Mouse (Mus musculus) kidney, adult 11 months (tissue): Measurements from ENCODE around the gene Ccl11.

Experiments
- DNase-seq: peaks from one replicate; pipeline ENCODE4 v3.0.0; 2022

Gene Ccl11

DNA sequence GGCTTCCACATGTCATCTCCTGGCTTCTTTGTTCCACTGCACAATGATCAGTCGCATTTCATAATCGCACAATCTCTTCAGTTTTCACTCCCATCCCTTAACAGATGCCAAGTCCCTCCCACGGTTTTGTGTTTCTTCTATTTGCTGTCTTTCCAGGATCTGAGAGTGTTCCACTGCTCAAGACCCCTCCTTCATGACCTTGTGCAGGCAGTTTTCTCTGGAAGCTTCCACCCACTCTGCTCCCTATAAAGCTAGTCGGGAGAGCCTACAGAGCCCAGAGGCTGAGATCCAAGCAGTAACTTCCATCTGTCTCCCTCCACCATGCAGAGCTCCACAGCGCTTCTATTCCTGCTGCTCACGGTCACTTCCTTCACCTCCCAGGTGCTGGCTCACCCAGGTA, at the start of gene Ccl11:
Gene Ccl11 (plus strand): TSS at position 178 of the 400 bp plus-strand sequence.
- no peak for DNase-seq

DNA sequence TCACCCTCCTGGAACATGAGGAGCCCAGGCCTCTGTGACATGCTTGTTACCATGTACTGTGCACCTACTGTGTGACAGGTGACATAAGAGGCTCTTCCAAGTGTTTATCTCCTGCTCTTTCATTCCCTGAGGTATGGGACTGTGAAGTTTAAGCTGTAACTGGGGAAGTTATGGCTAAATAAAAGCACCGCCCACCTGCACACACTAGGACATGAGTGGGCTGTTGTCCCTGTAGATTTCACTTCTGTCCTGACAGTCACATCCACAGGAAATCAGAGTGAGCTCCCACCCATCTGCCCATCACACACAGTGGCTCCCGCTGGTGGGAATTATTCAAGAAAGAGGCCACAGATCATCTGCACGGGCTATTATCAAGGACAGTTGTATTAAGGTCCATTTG, 47.5 kb upstream of the Ccl11 start:
- no peak for DNase-seq

DNA sequence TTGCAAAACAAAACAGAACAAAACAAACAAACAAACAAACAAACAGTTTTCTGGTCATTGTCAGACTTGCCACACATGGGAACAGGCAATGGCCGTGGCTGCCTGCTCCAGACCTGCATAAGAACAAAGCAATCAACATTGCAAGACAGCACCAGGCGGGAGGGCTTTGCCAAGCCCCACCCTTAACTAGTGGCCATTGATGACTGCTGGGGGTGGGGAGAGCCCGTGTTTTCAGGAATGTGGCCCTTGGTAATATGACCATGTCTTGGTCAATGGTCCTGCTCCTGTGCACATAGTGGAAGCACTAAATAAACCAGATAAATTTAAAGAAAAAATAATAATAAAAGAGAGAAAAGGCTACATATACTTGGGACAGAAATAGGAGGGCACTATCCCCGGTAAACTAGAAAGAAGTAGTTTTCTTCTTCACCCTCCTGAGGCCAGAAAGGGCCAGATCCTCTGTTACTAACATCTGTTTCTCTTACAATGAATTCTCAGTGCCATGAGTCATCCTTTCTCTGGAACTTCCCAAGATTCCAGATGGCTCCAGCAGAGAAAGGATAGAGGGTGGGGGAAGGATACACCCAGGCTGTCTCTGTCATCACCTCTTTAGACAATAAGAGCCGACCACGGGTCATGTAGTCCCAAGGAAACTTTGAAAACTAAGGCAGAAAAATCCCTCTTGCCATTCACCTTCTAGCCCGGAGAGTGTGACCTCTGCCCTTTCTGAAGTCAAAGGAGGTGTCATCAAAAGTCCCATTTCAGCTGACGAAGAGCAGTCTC, 46.0 kb upstream of the Ccl11 start:
- DNase-seq, result no peak

DNA sequence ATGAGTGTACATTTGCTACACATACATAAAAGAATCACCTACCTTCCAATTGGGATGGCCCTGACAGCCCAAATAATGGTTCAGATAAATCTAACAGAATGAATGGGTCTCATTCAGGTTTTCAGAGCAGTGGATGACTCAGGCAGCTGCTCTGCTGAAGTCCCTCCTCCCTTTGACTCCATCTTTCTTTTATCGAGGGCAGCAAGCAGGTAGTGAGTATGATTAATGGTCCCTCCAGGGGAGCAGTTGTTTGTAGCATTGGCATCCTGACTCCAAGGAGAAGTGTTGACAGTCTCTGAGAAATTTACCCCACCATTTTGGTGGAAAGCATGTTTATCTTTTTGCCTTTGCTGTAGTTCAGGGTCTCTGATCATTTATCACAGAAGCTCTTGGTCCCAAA, 43.9 kb upstream of the Ccl11 start:
- DNase-seq, result no peak

DNA sequence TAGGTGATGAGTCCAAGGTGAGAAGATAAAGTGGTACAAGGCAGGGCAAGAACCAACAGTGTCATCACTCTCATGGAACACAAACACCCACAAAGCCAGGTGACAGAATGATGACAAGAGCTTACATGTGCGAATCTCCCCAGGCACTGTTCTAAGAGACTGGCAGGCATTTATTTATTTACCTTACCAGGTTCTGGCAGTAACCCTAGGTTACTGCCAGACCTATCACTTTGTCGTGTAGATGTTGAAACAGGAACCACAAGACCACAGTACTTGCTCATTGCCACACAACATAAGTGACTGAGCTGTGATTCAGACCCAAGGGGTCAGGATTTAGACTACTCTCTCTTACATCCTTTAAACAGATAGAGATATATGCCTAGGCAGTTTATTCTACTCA, 42.6 kb upstream of the Ccl11 start:
- DNase-seq, result no peak

DNA sequence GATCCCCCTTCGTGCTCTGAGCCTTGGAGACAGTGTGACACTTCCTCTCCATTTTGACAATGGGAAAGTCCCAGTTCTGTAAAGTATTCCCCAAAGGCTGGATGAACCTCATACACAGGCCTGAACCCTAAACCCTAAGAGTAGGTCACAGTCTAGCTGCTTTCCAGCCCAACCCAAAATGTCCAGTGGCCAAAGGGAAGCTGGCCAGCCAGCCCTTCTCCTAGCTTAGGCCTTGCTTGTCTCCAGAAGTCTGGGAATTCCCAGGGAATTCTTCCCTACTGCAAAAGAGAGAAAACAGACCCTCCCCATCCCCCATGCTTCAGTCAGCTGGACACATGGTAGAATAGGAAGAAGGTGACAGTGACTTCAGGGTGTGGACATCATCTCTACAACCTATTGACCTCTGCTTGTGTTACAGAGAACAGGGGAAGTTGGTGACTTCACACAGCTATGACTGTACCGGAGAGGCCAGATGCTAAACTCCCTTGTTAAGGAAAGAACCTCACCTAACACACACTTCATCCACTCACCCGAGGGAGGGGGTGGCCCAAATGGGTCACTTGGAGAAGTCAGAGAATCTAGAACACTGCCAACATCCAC, 41.3 kb upstream of the Ccl11 start:
- DNase-seq, result no peak

DNA sequence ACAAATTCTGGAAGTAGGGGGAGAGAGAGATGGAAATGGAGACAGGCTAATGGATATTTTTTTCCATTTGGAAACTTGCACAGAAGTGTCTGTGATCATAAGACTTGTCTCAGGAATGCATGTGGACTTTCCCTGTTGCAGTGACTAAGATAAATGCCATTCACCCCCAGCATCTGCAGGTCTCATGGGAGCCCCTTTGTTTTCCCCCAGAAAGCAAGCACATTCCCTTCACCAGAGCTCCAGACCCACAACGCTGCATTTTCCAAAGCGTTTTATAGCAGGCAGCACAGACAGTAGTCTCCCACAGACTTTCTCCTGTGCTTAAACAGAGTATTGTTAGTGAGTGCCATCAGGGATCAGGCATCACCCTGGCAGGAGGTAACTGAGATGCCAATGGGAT, 38.2 kb upstream of the Ccl11 start:
- DNase-seq, result no peak

DNA sequence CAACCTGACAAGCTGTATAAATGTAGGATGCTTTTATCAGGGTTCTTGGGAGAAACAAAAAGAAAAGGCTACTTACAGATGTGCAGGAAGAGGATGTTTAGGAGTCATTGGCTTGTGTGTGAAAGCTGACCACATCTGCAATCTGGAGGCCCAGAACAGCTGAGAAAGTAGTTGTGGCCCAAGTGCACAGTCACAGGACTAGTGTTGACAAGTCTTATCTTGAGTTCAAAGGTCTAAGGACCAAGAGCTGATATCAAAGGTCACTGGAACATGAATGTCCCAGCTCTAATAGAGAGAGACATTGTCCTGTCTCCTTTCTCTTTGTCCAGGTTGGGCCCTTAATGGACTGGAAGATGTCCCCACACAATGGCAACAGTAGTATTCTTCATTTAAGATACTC, 37.8 kb upstream of the Ccl11 start:
- DNase-seq, result no peak

DNA sequence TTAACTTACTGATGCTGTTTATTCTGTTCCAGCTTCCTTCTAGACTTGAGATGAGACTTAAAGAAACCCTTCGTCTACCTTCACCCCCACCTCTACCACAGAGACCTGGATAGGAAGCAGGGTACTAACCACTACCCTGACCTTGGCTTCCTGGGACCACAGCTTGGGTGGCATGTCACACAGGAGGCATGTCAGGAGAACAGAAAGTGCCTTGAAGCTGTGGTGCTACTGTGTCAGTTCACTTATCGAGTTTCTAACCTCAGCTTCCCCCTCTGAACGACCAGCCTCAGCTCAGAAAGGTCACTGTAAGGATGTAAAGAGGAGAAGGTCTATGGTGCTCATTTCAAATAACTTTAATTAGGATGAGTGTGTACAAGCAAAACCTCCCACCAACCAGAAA, 36.2 kb upstream of the Ccl11 start:
- no peak for DNase-seq

DNA sequence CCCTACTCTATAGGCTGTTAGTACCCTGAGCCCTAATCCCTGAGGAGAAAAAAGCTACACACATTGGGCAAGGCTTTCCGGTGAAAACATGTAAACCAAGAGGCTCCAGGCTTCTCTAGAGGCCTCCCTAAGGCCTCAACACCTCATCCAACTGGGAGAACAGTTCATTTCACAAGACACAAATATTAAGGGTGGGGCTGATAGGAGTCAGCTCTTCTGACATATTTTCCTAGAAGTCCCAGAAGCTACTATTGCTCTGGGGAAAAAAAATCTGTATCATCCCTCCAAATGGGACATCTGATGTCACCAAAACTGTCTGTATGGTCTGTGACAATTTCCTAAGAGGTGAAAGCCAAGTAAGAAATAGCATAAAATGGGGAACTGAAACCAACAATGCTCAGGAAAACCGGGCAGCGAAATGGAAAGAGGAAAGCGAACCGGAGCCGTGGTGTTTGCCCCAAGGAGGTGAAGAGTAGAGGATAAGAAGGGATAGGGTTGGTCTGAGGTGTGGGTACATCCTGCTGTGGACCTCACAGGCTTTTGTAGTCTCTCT, 35.0 kb upstream of the Ccl11 start:
- no peak for DNase-seq

DNA sequence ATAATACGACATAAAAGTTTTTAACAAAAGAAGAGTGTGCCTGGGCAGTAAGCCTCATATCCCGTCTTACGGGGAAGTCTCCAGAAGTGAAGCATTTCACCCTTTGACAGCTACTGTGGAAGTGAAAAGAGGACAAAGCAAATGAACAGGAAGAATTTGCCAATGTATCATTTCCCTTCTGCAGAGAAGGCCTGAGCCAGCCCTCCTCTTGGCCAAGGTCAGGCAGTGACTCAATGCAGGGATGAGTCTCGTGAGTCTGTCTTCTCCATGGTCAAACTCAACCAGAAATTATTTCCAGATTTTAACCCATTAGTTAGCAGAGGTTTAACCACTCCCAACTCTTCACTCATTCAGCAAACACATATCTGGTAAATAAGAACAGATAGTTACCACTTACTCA, 33.9 kb upstream of the Ccl11 start:
- DNase-seq, result no peak

DNA sequence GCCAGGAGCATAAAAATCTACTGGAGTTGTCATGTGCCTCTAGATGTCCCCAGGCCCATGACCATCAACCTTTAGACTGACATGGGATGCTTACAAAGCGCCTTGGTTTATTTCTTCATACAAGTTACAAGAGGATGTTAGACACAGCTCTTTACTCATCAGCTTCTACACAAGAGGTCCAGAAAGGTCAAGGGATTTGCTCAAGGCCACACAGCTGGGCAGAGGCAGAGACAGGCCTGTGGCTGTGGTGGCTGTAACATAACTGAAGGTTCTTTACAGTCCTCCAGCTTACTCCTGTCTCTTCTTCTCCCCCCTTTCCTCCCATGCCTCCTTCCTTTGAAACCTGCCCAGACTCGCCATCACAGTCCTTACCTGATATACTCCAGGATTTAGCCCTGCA, 27.5 kb upstream of the Ccl11 start:
- no peak for DNase-seq

DNA sequence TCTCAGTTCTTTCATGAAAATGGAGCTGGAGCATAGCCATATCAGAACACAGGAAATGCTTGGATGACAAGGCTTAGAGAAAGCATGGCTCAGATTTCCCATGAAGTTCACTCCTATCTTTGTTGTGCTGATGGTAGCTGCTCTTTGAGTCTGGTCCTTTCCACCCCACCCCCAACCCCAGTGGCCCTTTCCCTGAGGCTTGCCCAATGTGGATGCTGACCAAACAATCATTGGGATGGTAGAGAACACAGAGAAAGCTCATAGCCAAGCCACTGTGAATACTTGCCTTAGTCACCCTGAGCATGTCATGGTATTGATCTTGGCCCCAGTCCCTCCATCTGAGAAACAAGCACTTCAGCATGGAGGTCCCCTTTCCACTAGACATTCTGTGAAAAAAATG, 25.5 kb upstream of the Ccl11 start:
- DNase-seq, result no peak

DNA sequence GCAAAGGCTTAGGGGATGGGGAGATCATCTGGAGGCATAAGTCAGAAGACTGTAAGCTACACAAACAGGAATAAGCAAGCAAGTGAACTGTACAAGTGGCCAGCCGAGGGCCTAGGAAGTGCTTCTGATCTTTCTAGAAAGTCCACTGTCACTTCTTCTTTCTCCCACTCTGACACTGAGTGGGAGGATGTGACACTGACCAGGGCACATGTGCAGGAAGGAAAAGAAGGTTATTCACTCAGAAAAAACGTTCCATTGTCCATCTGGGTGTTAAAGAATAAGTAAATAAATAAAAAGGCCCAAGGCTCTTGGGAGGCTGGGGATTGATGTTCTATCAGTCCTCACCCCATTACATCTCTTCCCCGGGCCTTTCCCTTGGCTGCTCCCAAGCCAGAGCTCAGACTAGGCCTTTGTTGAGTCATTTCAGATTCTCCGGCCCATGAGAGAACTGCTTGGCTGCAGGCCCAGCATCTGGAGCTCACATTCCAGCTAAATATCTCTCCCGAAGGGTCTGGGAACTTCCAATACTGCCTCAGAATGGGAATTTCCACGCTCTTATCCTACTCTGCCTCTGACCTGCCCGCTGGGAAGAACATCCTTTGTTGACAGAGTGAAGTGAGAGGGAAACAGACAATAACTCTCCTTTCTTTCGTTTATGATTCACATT, 24.8 kb upstream of the Ccl11 start:
- peak; percentile 37 for DNase-seq

DNA sequence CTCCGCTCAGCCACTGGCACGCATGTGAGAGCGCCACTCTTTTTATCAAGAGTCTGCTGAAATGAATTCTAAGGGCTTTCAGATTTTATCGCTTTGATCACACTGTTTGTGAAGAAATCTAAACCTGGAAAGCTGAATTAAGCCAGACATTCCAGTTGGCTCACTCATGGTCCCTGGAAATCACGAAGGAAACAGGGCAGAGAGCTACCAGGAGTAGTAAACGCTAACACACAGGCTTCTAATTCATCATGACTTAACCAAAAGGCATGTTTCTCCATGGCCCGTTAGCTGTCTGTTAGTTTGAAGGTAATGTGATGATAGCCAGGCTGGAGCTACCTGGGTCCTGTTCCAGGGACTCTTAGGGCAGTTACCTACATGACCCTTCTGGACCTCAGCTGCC, 23.2 kb upstream of the Ccl11 start:
- DNase-seq, result no peak

DNA sequence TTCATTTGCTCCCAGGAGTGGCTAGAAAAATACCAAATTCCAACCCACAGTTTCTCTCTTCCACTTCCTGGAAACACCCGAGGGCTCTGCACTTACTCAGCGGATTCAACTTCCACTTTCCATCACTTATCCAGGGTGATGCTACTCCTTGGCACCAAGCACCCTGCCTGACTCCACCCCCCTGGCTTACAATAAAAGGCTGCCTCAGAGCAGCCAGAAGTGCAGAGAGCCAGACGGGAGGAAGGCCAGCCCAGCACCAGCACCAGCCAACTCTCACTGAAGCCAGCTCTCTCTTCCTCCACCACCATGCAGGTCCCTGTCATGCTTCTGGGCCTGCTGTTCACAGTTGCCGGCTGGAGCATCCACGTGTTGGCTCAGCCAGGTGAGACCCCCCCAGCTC, 22.3 kb upstream of the Ccl11 start, which contains the start of gene Ccl2:
Gene Ccl2 (plus strand): TSS at position 216 of the 400 bp plus-strand sequence.
- peak; percentile 59 for DNase-seq

DNA sequence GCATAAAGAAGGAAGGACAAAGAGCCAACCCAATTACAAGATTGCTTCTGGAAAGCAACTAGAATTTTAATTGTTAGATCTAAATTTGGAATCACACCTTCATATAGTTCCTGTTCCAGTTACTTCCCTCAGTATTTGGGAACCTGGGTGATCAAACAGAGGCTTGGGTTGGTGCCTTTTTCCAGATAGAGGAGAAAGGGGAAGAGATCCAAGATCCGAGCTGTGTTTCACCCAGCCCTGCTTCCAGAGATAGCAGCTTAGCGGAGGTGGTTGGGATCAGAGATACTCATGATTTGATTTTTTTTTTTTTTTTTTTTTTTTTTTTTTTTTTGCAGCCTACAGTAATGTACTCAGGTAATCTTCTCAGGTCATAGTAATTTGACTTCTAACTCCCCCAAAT, 21.8 kb upstream of the Ccl11 start:
- DNase-seq, result no peak

DNA sequence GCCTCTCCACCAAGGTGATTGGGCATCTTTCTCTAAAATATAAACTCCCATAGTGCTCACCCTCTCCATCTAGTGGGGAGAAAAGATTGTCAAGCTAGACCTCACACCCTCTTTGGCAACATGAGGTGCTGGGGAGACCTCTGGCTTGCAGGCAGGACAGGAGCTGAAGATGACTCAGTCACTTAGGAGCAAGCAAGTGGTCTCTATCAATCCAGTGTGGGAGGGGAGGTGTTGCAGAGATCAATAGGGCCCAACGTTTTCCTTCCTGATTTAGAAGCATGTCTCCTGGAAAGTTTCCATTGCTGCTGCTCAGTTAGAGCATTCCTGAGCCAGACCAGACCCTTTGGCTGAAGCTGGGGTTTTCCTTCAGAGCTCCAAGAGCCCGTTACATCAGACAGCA, 19.1 kb upstream of the Ccl11 start, which contains the start of gene Gm17268:
Gene Gm17268 (minus strand): TSS at position 28 of the 400 bp plus-strand sequence.
- no peak for DNase-seq

DNA sequence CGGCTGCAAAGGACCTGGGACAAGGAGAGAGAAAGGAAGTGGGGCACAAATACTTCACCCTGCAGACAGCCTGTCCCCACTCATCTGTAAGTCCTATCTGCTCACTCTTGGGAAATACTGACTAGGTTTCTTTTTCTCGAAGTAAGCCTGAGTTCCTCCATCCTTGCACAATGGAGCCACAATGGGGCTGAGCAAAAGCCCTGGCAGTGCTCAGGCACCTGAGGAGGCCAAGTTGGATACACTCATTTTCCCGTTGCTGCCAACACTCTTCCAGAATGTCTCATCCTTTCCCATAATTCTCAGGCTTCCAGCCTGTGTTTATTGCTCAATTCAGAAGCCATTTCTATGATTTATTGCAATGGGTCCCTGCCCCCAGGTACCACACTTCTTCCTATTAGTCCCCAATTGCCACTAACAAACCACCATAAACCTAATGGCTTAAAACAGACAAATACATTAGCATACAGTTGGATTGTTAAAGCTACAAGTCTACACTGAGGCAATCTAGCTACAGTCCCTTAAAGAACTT, 18.4 kb upstream of the Ccl11 start:
- no peak for DNase-seq

DNA sequence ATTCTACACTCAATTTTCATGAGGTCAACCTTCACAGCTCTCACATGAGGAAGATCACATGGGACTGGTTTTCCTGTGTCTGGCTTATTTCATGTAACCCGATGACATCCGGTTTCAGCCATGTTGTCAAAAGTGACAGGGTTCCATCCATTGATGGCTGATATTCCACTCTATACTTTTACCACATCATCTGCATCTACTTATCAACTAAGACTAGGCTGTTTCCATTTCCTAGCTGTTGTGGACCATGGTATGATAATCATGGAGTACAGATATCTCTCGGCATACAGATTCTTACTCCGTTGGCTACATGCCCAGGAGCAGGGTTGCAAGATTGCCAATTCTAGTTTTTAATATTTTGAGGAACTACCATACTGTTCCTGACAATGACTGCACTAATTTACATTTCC, 15.9 kb upstream of the Ccl11 start:
- DNase-seq, result no peak

DNA sequence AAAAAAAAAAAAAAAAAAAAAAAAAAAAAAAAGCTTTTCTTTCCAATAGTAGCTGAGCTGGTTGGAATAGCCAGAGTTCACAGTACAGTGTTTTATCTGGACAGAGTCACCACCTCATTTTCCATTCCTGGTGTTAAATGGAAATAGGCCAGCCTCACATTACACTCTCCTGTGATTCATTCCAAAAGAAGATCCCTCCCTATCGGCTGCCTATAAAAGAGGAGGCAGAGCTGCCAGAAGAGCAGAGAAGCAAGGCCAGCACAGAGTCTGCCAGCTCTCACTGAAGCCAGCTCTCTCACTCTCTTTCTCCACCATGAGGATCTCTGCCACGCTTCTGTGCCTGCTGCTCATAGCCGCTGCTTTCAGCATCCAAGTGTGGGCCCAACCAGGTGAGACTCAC, 12.2 kb upstream of the Ccl11 start, which contains the start of gene Ccl7:
Gene Ccl7 (plus strand): TSS at position 242 of the 400 bp plus-strand sequence.
- DNase-seq, result no peak

DNA sequence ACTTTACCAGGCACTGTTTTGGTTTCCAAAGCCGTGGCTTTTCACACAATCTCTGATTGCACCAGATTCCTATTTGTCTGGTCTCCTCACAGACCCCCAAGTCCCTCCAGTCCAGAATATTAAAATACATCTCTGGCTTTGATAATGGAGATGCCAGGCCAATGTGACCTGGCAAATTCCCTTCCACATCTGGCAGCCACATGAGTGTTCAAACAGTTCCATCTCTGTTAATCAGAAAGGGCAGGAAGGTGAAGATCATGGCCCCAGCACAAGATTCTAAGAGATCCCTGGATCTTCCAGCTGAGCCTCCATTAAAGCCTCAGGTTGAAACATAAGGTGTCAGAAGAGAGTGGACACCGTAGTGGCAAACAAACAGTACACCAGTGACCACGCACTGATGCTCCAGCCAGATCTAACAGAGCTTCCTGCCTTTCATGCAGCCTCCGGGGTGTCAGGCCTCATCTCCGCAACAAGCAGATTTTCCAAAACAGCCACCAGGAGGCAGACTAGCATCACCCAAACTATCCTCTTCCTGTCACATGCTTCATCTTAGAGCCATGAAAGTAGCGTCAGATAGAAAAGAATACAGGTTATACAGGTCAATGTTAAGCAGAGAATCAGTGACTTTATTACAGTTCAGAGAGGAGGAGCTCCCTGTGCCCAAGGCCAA, 9.7 kb upstream of the Ccl11 start:
- DNase-seq, result peak; percentile 9

DNA sequence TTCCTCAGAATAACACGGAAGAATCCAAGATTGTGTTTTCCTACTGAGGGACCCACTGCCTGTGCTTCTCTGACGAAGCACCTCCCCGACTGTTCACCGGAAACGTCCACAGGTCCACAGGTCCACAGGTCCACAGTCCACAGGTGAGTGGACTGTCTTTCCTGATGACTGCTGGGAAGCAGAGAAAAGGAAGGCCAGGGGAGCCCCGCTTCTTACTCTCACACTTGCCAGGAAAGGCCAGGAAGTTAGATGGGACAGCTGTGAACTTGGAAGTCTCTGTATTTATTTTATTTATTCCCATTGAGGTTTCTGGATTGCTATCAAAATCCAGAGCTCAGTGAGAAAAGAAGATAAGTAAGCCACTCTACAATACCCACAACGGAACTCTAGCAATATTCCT, 3.8 kb upstream of the Ccl11 start:
- DNase-seq, result no peak
